Mouse (Mus musculus) erythroblast, embryonic 14.5 days (primary cell): Measurements from ENCODE around the gene Gm7534.

Experiments
- GATA1 ChIP-seq: IDR thresholded peaks from 2 replicates; pipeline ENCODE4 v1.6.1; 2012; ENCODE audit warnings: low read length, inconsistent platforms, mixed read lengths
- TAL1 ChIP-seq: IDR thresholded peaks from 3 replicates; pipeline ENCODE4 v1.6.1; 2012; ENCODE audit warnings: low read length, inconsistent platforms, mixed read lengths

GRCm38 (mm10) chr4:134164591-134164990 lies 38.2 kb downstream of the Gm7534 start:
- TF ChIP-seq TAL1: no peak
- TF ChIP-seq GATA1: no peak
